Mouse (Mus musculus): ENCODE measurements around the gene Galns.

Gene Galns

GRCm38 (mm10) chr8:122546066-122546755 lies 65.1 kb downstream of the Galns start:
- in situ Hi-C loops (cut with MseI, MboI), result loop anchor here in 1 of 2 experiments (5.0 kb wide), 1 partner anchor 34 kb away; no protein-coding TSS in a partner anchor

GRCm38 (mm10) chr8:122544138-122544537 lies 67.1 kb downstream of the Galns start:
- in situ Hi-C loops (cut with MseI, MboI), result no loop called here

GRCm38 (mm10) chr8:122538310-122539076 lies 72.8 kb downstream of the Galns start:
- in situ Hi-C loops (cut with MseI, MboI), result no loop called here

GRCm38 (mm10) chr8:122537812-122538211 lies 73.5 kb downstream of the Galns start:
- in situ Hi-C loops (cut with MseI, MboI), result no loop called here

- in situ Hi-C loops (cut with MseI, MboI), result no loop called here
Observed at GRCm38 (mm10) chr8:122537033-122537432, 74.2 kb downstream of the Galns start.

- in situ Hi-C loops (cut with MseI, MboI), result no loop called here
Observed at GRCm38 (mm10) chr8:122531312-122531711, 80.0 kb downstream of the Galns start.

- in situ Hi-C loops (cut with MseI, MboI), result no loop called here
Observed at GRCm38 (mm10) chr8:122529159-122529558, 82.1 kb downstream of the Galns start.

Data from mouse trophoblast stem cell (cell line).